Mouse (Mus musculus): ENCODE results near the gene Ppp1r9b. TPM values are rescaled to one million over a fixed set of nuclear protein-coding genes. Genes with fewer than 3 reads are reported as not detected.

The Ppp1r9b gene
- polyA plus RNA-seq, 1 experiment from 2014 or later: 20.8 TPM

DNA sequence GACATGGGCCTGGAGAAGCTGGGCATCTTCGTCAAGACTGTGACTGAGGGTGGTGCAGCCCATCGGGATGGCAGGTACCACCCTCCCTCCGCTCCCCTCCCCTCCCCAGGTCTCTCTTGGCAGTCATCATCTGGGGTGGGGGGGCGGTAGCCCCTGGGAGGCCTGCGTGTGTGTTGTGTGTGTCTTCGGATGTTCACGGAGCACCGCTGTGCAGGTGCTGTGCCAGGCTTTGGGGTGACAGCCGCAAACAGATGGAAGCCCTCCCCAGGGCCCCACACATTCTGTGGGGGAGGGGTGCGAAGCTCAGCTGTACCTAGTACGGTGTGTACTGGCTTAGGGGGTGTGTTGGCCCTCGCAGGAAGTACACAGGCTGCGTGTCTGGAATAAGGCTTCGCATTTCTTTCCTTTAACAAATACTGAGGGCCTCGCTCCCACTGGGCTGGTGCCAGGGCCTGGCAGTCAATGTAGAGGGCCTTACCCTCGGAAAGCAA, 7.3 kb downstream of the Ppp1r9b start:
- DNase-seq (ENCODE audit: low spot score) (peak; percentile 50), ATAC-seq (peak; percentile 32; the same call in 1 of the 2 replicates)
- Histone ChIP-seq H3K9ac (ENCODE audit: low read length) (no peak overlapping the region), H3K4me2 (ENCODE audit: low read length) (peak overlapping the region; percentile 14; the same call in 1 of the 2 replicates), H3K9me3 (replicated peaks; ENCODE audit: control insufficient read depth, low read length) (no peaks in the 10 kb centered on the region), H3K27me3 (replicated peaks; ENCODE audit: control insufficient read depth, insufficient read depth, low read length) (no peaks in the 10 kb centered on the region), H3K4me3 (ENCODE audit: low read depth, low read length) (no peak overlapping the region), H3K27ac (ENCODE audit: low read depth, low read length) (peak overlapping the region; percentile 72), H3K4me1 (ENCODE audit: control insufficient read depth, insufficient read depth, low read length) (peaks cover 42% of the 10 kb centered on the region), H3K36me3 (ENCODE audit: control insufficient read depth, insufficient read depth, low read length) (peaks cover 77% of the 10 kb centered on the region)
- 58% methylated on average over 16 of the region's 16 CpGs for WGBS

DNA sequence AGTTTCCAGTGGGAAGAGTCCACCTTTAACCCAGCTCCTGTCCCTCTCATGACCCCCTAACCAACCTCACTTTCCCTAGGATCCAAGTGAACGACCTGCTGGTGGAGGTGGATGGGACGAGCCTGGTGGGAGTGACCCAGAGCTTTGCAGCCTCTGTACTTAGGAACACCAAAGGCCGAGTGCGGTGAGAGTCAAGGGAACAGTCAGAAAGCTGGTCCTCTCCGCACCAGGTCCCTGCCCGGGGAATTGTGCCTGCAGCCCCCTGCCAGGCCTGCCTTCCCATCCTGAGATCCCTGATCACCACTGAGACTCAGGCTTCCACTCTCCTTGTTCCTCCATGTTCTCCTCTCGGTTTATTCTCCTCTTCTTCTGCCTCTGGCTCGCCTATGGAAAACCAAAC, 9.3 kb downstream of the Ppp1r9b start:
- WGBS: 83% methylated on average over 8 of the region's 8 CpGs
- no peaks in the 10 kb centered on the region for H3K27me3 ChIP-seq (replicated peaks; ENCODE audit: control insufficient read depth, insufficient read depth, low read length)
- no peak overlapping the region for H3K4me2 ChIP-seq (ENCODE audit: low read length)
- no peaks in the 10 kb centered on the region for H3K9me3 ChIP-seq (replicated peaks; ENCODE audit: control insufficient read depth, low read length)
- no peak overlapping the region for H3K9ac ChIP-seq (ENCODE audit: low read length)
- H3K27ac ChIP-seq (ENCODE audit: low read depth, low read length): no peak overlapping the region
- peaks cover 22% of the 10 kb centered on the region for H3K4me1 ChIP-seq (ENCODE audit: control insufficient read depth, insufficient read depth, low read length)
- peaks cover 91% of the 10 kb centered on the region for H3K36me3 ChIP-seq (ENCODE audit: control insufficient read depth, insufficient read depth, low read length)
- ATAC-seq (no peak), DNase-seq (ENCODE audit: low spot score) (no peak)
- H3K4me3 ChIP-seq (ENCODE audit: low read depth, low read length): no peak overlapping the region

DNA sequence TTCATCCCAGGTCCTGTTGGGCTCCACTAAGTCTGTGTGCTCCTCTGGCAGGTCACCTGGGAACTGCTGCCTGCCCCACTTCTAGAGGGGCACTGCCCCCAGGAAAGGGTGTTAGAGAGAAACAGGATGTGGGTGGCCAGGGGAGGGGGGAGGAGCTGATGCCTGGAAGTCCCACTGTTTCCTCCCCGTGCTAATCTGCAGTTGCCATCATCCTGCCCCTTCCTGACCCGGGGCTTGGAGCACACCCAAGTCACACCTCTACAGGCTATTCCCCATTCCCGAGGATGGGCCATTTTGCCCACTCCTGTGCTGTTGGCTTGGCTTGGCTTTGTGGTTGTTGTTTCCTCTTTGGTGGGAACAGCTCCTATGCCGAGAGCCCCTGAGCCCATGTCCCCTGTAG, 9.7 kb downstream of the Ppp1r9b start:
- peak; percentile 9; the same call in 1 of the 2 replicates for ATAC-seq
- Histone ChIP-seq H3K9me3 (replicated peaks; ENCODE audit: control insufficient read depth, low read length) (no peaks in the 10 kb centered on the region), H3K4me2 (ENCODE audit: low read length) (no peak overlapping the region), H3K36me3 (ENCODE audit: control insufficient read depth, insufficient read depth, low read length) (peaks cover 91% of the 10 kb centered on the region), H3K27me3 (replicated peaks; ENCODE audit: control insufficient read depth, insufficient read depth, low read length) (no peaks in the 10 kb centered on the region), H3K27ac (ENCODE audit: low read depth, low read length) (no peak overlapping the region; the same call in 1 of the 2 replicates), H3K4me3 (ENCODE audit: low read depth, low read length) (no peak overlapping the region), H3K9ac (ENCODE audit: low read length) (no peak overlapping the region), H3K4me1 (ENCODE audit: control insufficient read depth, insufficient read depth, low read length) (peaks cover 17% of the 10 kb centered on the region)
- WGBS: 51% methylated on average over 4 of the region's 4 CpGs
- no peak for DNase-seq (ENCODE audit: low spot score)

DNA sequence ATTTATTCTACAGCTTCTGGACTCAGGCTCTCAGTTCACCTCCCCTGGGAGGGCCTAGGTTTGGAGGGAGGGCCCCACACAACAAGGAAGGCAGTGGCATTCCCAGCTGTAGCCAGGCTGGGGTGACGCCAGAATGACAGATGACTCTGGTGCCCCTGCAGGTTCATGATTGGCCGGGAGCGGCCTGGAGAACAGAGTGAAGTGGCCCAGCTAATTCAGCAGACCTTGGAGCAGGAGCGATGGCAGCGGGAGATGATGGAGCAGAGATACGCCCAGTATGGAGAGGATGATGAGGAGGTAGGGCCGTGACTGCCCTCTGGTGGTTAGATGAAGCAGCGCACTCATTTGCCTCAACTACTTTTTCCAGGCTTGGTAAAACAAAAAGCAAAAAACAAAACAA, 10.2 kb downstream of the Ppp1r9b start:
- Histone ChIP-seq H3K36me3 (ENCODE audit: control insufficient read depth, insufficient read depth, low read length) (peaks cover 92% of the 10 kb centered on the region), H3K4me1 (ENCODE audit: control insufficient read depth, insufficient read depth, low read length) (peaks cover 15% of the 10 kb centered on the region), H3K4me3 (ENCODE audit: low read depth, low read length) (no peak overlapping the region), H3K9me3 (replicated peaks; ENCODE audit: control insufficient read depth, low read length) (no peaks in the 10 kb centered on the region), H3K27ac (ENCODE audit: low read depth, low read length) (no peak overlapping the region; the same call in 1 of the 2 replicates), H3K4me2 (ENCODE audit: low read length) (no peak overlapping the region), H3K9ac (ENCODE audit: low read length) (no peak overlapping the region), H3K27me3 (replicated peaks; ENCODE audit: control insufficient read depth, insufficient read depth, low read length) (no peaks in the 10 kb centered on the region)
- ATAC-seq: peak; percentile 66
- DNase-seq (ENCODE audit: low spot score): peak; percentile 87
- WGBS: 1% methylated on average over 8 of the region's 8 CpGs

DNA sequence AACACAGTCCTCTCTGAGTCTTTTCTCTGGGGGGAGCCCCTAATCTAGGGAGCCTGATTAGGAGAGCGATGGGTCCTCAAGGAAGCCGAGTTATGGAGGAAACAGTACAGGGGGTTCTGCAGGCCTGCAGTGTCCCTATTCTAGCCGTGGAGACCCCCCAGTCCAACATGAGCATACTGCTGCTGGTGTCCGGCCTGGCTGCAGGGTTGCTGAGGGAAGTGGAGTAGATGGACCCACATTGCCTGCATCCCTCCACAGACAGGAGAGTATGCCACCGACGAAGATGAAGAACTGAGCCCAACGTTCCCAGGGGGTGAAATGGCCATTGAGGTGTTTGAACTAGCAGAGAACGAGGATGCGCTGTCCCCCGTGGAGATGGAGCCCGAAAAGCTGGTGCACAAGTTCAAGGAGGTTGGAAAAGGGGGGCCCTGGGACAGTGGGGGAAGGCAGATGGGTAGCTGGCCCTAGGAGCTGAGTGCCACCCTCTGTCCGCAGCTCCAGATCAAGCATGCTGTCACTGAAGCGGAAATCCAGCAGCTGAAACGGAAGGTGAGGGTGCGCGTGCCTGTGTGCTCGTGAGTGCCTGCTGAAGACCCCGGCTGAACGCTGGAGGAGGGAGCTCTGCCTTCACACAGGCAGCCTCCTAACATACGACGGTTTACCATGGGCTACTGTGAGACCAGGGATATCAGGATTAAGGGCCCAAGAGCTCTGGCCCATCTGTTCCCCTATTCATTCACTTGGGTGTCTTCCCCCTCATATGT, 10.9 kb downstream of the Ppp1r9b start:
- Histone ChIP-seq H3K9me3 (replicated peaks; ENCODE audit: control insufficient read depth, low read length) (no peaks in the 10 kb centered on the region), H3K27ac (ENCODE audit: low read depth, low read length) (0 out of 2 replicates have a peak overlapping the region, but pooled peaks have one; percentile 27), H3K4me3 (ENCODE audit: low read depth, low read length) (no peak overlapping the region), H3K36me3 (ENCODE audit: control insufficient read depth, insufficient read depth, low read length) (peaks cover 87% of the 10 kb centered on the region), H3K4me2 (ENCODE audit: low read length) (no peak overlapping the region), H3K27me3 (replicated peaks; ENCODE audit: control insufficient read depth, insufficient read depth, low read length) (no peaks in the 10 kb centered on the region), H3K9ac (ENCODE audit: low read length) (no peak overlapping the region), H3K4me1 (ENCODE audit: control insufficient read depth, insufficient read depth, low read length) (peaks cover 17% of the 10 kb centered on the region)
- 86% methylated on average over 21 of the region's 21 CpGs for WGBS
- ATAC-seq: no peak
- no peak for DNase-seq (ENCODE audit: low spot score)

DNA sequence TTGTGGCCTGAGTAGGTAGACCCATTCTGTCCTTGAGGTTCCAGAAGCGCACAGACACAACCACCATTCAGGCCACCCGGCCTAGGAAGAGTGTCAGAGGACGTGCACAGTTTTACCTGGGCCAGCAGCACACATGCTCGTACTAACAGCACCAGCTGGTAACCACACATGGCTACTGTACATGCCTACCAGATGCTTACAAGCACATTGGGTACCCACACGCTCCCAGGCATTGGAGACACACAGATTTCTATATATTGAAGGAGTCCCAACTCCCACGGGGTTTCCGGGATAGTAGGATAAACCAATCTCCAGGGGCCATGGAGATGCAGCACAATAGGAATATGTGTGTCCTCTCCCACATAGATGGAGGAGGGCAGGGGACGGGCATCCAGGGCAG, 11.9 kb downstream of the Ppp1r9b start:
- ATAC-seq: no peak
- peaks cover 77% of the 10 kb centered on the region for H3K36me3 ChIP-seq (ENCODE audit: control insufficient read depth, insufficient read depth, low read length)
- H3K9ac ChIP-seq (ENCODE audit: low read length): no peak overlapping the region
- no peaks in the 10 kb centered on the region for H3K27me3 ChIP-seq (replicated peaks; ENCODE audit: control insufficient read depth, insufficient read depth, low read length)
- DNase-seq (ENCODE audit: low spot score): no peak
- H3K4me2 ChIP-seq (ENCODE audit: low read length): no peak overlapping the region
- H3K27ac ChIP-seq (ENCODE audit: low read depth, low read length): no peak overlapping the region
- H3K4me3 ChIP-seq (ENCODE audit: low read depth, low read length): no peak overlapping the region
- H3K9me3 ChIP-seq (replicated peaks; ENCODE audit: control insufficient read depth, low read length): no peaks in the 10 kb centered on the region
- H3K4me1 ChIP-seq (ENCODE audit: control insufficient read depth, insufficient read depth, low read length): peaks cover 19% of the 10 kb centered on the region
- whole genome bisulfite sequencing: 93% methylated on average over 8 of the region's 8 CpGs

DNA sequence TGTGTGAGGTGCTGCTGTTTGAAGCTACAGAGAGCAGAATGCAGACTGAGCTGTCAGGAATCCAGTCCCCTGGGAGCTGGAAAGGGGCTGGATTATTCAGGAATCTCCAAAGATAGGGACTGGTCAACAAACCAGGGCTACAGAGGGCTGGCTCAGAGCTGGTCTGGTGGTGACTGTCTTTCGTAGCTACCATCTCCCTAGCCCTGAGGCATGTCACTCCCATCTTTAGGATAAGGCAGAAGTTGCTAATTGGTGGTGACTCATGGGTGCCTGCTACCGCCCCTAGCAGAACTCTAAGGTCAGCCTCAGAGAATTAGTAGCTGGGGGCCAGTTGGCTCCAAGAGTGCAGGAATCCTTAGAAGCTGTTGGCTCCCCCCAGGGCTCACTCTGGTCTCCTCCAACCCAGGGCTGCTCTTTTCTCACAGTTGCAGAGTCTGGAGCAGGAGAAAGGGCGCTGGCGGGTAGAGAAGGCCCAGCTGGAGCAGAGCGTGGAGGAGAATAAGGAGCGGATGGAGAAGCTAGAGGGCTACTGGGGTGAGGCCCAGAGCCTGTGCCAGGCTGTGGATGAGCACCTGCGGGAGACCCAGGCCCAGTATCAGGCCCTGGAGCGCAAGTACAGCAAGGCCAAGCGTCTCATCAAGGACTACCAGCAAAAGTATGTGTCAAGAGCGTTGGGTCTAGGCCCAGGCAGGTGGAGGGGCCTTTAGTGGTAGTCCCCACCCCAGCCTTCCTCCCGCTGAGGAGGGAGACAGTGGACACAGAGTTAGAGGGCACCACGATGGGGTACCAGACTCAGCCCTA, 13.5 kb downstream of the Ppp1r9b start:
- H3K9me3 ChIP-seq (replicated peaks; ENCODE audit: control insufficient read depth, low read length): no peaks in the 10 kb centered on the region
- H3K36me3 ChIP-seq (ENCODE audit: control insufficient read depth, insufficient read depth, low read length): peaks cover 61% of the 10 kb centered on the region
- H3K4me1 ChIP-seq (ENCODE audit: control insufficient read depth, insufficient read depth, low read length): peaks cover 24% of the 10 kb centered on the region
- H3K27me3 ChIP-seq (replicated peaks; ENCODE audit: control insufficient read depth, insufficient read depth, low read length): no peaks in the 10 kb centered on the region
- no peak overlapping the region for H3K4me3 ChIP-seq (ENCODE audit: low read depth, low read length)
- no peak for DNase-seq (ENCODE audit: low spot score)
- 83% methylated on average over 12 of the region's 12 CpGs for WGBS
- H3K27ac ChIP-seq (ENCODE audit: low read depth, low read length): 0 out of 2 replicates have a peak overlapping the region, but pooled peaks have one; percentile 48
- no peak overlapping the region for H3K4me2 ChIP-seq (ENCODE audit: low read length)
- H3K9ac ChIP-seq (ENCODE audit: low read length): no peak overlapping the region
- ATAC-seq: no peak

DNA sequence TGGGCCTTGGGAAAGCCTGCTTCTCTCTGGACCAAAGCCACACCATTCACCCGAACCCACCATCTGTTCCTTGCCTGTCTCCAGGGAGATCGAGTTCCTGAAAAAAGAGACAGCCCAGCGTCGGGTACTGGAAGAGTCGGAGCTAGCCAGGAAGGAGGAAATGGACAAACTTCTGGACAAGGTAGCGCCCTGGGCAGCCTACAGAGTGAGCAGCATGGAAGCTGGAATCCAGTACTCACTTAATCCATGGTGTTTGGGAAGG, 14.0 kb downstream of the Ppp1r9b start:
- no peak for DNase-seq (ENCODE audit: low spot score)
- H3K27ac ChIP-seq (ENCODE audit: low read depth, low read length): no peak overlapping the region
- peaks cover 56% of the 10 kb centered on the region for H3K36me3 ChIP-seq (ENCODE audit: control insufficient read depth, insufficient read depth, low read length)

DNA sequence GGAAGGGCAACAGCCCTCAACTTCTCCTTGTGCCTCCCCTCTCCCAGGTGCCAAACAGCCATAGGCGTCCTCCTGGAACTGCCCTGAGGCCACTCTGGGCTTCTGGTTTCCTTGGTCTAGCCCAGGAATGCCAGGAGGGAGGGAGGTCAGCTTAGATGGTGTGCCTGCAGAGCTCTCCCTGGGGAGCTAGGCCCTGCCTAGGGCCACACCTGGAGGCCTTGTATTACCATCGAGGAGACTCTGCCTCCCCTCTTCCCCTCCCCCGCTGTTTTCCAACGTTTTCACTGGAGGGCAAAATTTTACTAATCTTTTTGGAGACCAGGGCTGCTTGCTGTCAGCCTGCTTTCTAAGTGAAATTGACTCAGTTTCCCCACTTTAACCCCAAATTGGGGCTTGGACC, 15.2 kb downstream of the Ppp1r9b start:
- Histone ChIP-seq H3K27ac (ENCODE audit: low read depth, low read length) (peak overlapping the region; percentile 80), H3K4me3 (ENCODE audit: low read depth, low read length) (peak overlapping the region; percentile 30; the same call in 1 of the 2 replicates), H3K27me3 (replicated peaks; ENCODE audit: control insufficient read depth, insufficient read depth, low read length) (no peaks in the 10 kb centered on the region), H3K36me3 (ENCODE audit: control insufficient read depth, insufficient read depth, low read length) (peaks cover 46% of the 10 kb centered on the region), H3K9me3 (replicated peaks; ENCODE audit: control insufficient read depth, low read length) (no peaks in the 10 kb centered on the region), H3K4me2 (ENCODE audit: low read length) (peak overlapping the region; percentile 68), H3K9ac (ENCODE audit: low read length) (peak overlapping the region; percentile 60; the same call in 1 of the 2 replicates), H3K4me1 (ENCODE audit: control insufficient read depth, insufficient read depth, low read length) (peaks cover 20% of the 10 kb centered on the region)
- ATAC-seq (no peak), DNase-seq (ENCODE audit: low spot score) (peak; percentile 22)
- WGBS: 32% methylated on average over 4 of the region's 4 CpGs

More for the DNA sequence above, 14.0 kb downstream of the Ppp1r9b start:
- Histone ChIP-seq H3K9ac (ENCODE audit: low read length) (no peak overlapping the region), H3K4me1 (ENCODE audit: control insufficient read depth, insufficient read depth, low read length) (peaks cover 25% of the 10 kb centered on the region), H3K9me3 (replicated peaks; ENCODE audit: control insufficient read depth, low read length) (no peaks in the 10 kb centered on the region), H3K4me3 (ENCODE audit: low read depth, low read length) (no peak overlapping the region), H3K27me3 (replicated peaks; ENCODE audit: control insufficient read depth, insufficient read depth, low read length) (no peaks in the 10 kb centered on the region), H3K4me2 (ENCODE audit: low read length) (no peak overlapping the region)
- 62% methylated on average over 6 of the region's 6 CpGs for WGBS
- ATAC-seq: no peak

Data from forebrain, embryonic 14.5 days (tissue).